Comparison of ENCODE assay signal across 17 mouse cellular contexts in genomic region chr12:91696231-91696630, GRCm38 (mm10).
DNase-seq lines count a peak whose midpoint lies in the region; ATAC-seq and TF ChIP-seq lines count a peak whose summit lies in the region.
"Had no signal": no experiment of that assay in that cellular context is flagged by ENCODE, and none has a peak within 500 bp of the region (broad histone marks: within the 10 kb centered on the region; RNA-seq: fewer than 3 reads in every experiment).

No protein-coding gene starts in this region.

- no peak for TF ChIP-seq CTCF in intestine, postnatal 0 days (IDR thresholded peaks at IDR 0.05; ENCODE audit: low read depth)
- no peak for TF ChIP-seq CTCF in small intestine, adult 2 months (IDR thresholded peaks at IDR 0.05; ENCODE audit: extremely low read depth, insufficient read length, insufficient replicate concordance, low read depth, low read length)

- no peak; the same call in 1 of the 2 replicates for TF ChIP-seq POLR2A in small intestine, adult 2 months (IDR thresholded peaks at IDR 0.05; ENCODE audit: low read depth, low read length)

- DNase-seq in kidney, adult 18-20 months, result peak; percentile 48
- peak; percentile 69 for DNase-seq in large intestine, adult 2 months (ENCODE audit: low read depth, low spot score)
- DNase-seq in spleen, postnatal 10 days (ENCODE audit: low spot score in 2 of 2), result no peak
- no peak for DNase-seq in heart, adult 9 months (ENCODE audit: low spot score in 2 of 2)
- DNase-seq: cerebellum, adult 11 months; gastrocnemius, postnatal 25 days; lung, postnatal 14 days; spleen, adult 18-20 months; thymus, adult 18-20 months had no signal

- no peak overlapping the region for H3K4me3 ChIP-seq in kidney, embryonic 14.5 days (ENCODE audit: low read length)
- no peak overlapping the region for H3K4me3 ChIP-seq in intestine, postnatal 0 days (ENCODE audit: low read depth, low read length)
- H3K4me3 ChIP-seq in small intestine, adult 2 months (ENCODE audit: low read depth, low read length), result no peak overlapping the region
- H3K4me3 ChIP-seq: heart, embryonic 13.5 days; left cerebral cortex, adult 2 months; limb, embryonic 13.5 days; neural tube, embryonic 13.5 days had no signal

- H3K9me3 ChIP-seq in kidney, embryonic 14.5 days (ENCODE audit: control insufficient read depth, low read length), result no peaks in the 10 kb centered on the region
- H3K9me3 ChIP-seq in intestine, postnatal 0 days (ENCODE audit: control insufficient read depth), result no peaks in the 10 kb centered on the region
- H3K9me3 ChIP-seq: heart, embryonic 13.5 days; limb, embryonic 13.5 days; neural tube, embryonic 13.5 days had no signal

- 96% methylated on average over 4 of the region's 4 CpGs for WGBS in kidney, embryonic 14.5 days
- WGBS in intestine, postnatal 0 days, result 45% methylated on average over 4 of the region's 4 CpGs
- 31% methylated on average over 4 of the region's 4 CpGs for WGBS in large intestine, adult 2 months
- WGBS in small intestine, adult 2 months, result 34% methylated on average over 4 of the region's 4 CpGs

- no peak for ATAC-seq in kidney, embryonic 14.5 days (ENCODE audit: low FRiP score, low TSS enrichment)
- ATAC-seq in intestine, postnatal 0 days, result peak; percentile 90
- no peak for ATAC-seq in activated CD4-positive, CD25-positive, alpha-beta regulatory T cell, adult 4 months

- H3K4me1 ChIP-seq in kidney, embryonic 14.5 days (ENCODE audit: control insufficient read depth, insufficient read depth, low read length), result no peaks in the 10 kb centered on the region
- peaks cover 7% of the 10 kb centered on the region for H3K4me1 ChIP-seq in intestine, postnatal 0 days (replicated peaks; ENCODE audit: control insufficient read depth, insufficient read depth, low read length)
- H3K4me1 ChIP-seq in small intestine, adult 2 months (ENCODE audit: control insufficient read depth, insufficient read depth, insufficient read length, low read length), result peaks cover 31% of the 10 kb centered on the region
- H3K4me1 ChIP-seq: heart, embryonic 13.5 days had no signal

- H3K9ac ChIP-seq in kidney, embryonic 14.5 days (ENCODE audit: low read depth, low read length), result no peak overlapping the region
- H3K9ac ChIP-seq in intestine, postnatal 0 days (ENCODE audit: low read depth, low read length), result no peak overlapping the region
- H3K9ac ChIP-seq: heart, embryonic 13.5 days; limb, embryonic 13.5 days; neural tube, embryonic 13.5 days had no signal

- no peak overlapping the region for H3K4me2 ChIP-seq in kidney, embryonic 14.5 days (replicated peaks; ENCODE audit: low read depth, low read length)
- H3K4me2 ChIP-seq in intestine, postnatal 0 days (replicated peaks; ENCODE audit: low read depth), result no peak overlapping the region
- H3K4me2 ChIP-seq: heart, embryonic 13.5 days; limb, embryonic 13.5 days; neural tube, embryonic 13.5 days had no signal

- H3K27me3 ChIP-seq in kidney, embryonic 14.5 days (ENCODE audit: control insufficient read depth, insufficient read depth, low read length), result no peaks in the 10 kb centered on the region
- H3K27me3 ChIP-seq in intestine, postnatal 0 days (replicated peaks; ENCODE audit: control insufficient read depth, insufficient read depth, low read length), result no peaks in the 10 kb centered on the region
- H3K27me3 ChIP-seq in small intestine, adult 2 months (ENCODE audit: control insufficient read depth, insufficient read depth, low read length), result no peaks in the 10 kb centered on the region
- H3K27me3 ChIP-seq: heart, embryonic 13.5 days; limb, embryonic 13.5 days; neural tube, embryonic 13.5 days had no signal

- no peaks in the 10 kb centered on the region for H3K36me3 ChIP-seq in kidney, embryonic 14.5 days (ENCODE audit: control insufficient read depth, insufficient read depth, low read length)
- H3K36me3 ChIP-seq in intestine, postnatal 0 days (ENCODE audit: control insufficient read depth, insufficient read depth), result no peaks in the 10 kb centered on the region
- H3K36me3 ChIP-seq in small intestine, adult 2 months (ENCODE audit: control insufficient read depth, insufficient read depth, low read length), result no peaks in the 10 kb centered on the region
- H3K36me3 ChIP-seq: heart, embryonic 13.5 days; limb, embryonic 13.5 days; neural tube, embryonic 13.5 days had no signal

- H3K27ac ChIP-seq in kidney, embryonic 14.5 days (ENCODE audit: low read depth, low read length), result no peak overlapping the region
- peak overlapping the region; percentile 60; the same call in 1 of the 2 replicates for H3K27ac ChIP-seq in intestine, postnatal 0 days (ENCODE audit: low read depth, low read length)
- H3K27ac ChIP-seq in small intestine, adult 2 months (ENCODE audit: insufficient read depth, low read depth, low read length), result peak overlapping the region; percentile 50; the same call in 1 of the 2 replicates
- H3K27ac ChIP-seq: heart, embryonic 13.5 days; left cerebral cortex, adult 2 months; limb, embryonic 13.5 days; neural tube, embryonic 13.5 days had no signal

Comparison
In these comparisons a context has a peak if more than half of its experiments do, and no peak if none do; other contexts are left out.
1. DNase-seq: peak in kidney, adult 18-20 months (single experiment) and large intestine, adult 2 months (single experiment); none in spleen, postnatal 10 days (0 of 2) and heart, adult 9 months (0 of 2).